Mouse (Mus musculus): ENCODE results near the gene Slc6a20a. TPM values are rescaled to one million over a fixed set of nuclear protein-coding genes. Genes with fewer than 3 reads are reported as not detected.

The Slc6a20a gene
- total RNA-seq, 4 experiments from 2014 or later, result not detected

DNA sequence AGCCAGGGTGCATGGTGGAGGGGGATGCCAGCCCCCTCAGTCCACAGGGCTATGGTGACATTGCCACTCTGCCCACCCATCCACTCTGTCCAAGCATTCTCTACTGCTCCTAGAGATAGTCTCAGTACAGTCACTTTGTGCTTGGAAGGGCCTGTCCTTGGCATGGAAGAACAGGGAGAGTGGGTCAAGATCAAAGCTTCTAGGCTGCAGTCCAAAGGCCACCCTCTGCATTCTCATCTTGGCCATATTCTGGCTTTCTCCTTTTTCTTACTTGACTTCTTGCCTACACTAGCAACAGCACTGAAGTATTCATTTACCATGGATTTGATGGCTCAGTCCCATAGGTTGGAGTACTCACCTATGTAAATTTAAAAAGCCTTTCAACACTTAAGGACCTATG lies 40.5 kb downstream of the Slc6a20a start:
- DNase-seq (ENCODE audit: low spot score in 2 of 2), result no peak

DNA sequence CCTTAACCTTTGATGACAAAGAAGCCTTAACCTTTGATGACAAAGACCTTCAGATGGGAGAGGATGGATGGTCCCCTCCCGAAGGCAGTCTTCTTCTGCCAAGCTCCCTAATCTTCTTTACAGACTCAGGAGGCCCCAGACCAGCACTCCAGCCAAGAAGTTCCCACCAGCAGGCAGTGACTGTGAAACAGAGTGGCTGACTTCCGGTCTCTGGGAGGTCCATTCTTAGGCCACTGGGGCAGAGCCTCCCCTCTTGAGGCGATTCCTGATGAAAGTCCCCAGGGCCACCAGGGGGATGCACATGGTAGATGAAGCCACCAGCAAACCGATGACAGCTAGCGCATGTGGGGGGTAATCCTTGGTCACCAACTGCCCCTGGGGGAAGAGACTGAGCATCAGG lies 41.9 kb downstream of the Slc6a20a start:
- DNase-seq (ENCODE audit: low spot score in 2 of 2), result no peak

DNA sequence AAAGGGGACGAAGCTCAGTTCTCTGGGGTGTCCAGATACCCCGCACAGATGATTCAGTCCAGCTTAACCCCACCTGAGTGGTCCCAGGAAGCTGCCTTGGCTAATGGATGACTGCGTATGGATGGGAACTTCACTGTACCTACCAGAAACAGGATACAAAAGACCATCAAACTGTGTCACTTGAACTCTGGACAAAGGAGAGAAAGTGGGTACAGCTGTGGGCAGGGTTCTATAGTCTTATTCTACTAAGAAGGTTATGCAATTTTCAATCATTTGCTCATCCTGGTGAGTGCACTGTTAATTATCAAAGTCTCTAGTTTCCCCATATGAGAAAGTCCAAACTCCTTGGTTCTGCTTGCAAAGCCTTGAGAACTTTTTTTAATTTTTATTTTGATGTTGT lies 45.7 kb downstream of the Slc6a20a start:
- no peak for DNase-seq (ENCODE audit: low spot score in 2 of 2)

DNA sequence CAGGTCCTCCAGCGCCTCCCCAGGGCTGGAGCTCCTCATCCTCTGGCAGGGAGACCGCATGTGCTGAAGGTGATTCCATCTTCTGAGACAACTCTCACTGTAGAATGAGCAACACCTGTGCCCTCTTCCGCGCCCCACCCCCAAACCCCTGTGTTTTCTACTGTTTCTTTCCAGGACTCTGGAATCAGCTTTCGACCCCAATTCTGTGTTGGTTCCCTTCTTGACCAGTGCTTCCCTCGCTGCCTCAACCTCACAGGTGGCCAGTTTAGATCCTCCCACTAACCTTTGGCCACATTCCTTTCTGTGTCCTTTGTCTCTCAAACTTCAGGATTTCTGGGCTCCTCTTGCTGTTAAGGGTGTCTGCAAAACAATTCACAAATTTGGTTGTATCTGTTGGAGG lies 46.4 kb downstream of the Slc6a20a start, which contains the start of gene Slc6a20b:
Slc6a20b (minus strand) TSS at position 285 of the 400 bp plus-strand sequence.
- no peak for DNase-seq (ENCODE audit: low spot score in 2 of 2)

DNA sequence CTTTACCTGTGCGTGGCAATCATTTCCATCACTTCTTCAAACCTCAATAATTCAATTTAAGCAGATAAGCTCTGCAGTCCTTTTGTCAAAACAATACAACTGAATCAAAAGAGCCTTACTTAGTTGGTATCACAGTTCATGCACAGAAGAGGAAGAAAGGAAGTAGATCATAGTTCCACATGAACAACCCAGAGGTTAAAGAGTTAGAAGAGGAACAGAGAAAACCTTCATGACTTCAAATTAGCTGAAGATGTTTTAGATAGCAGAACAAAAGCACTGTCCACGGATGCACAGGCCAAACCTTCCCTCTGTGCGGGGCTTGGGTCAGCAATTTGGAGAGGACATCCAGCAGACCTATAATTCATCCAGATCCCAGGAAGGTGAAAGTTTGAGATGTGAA lies 47.0 kb downstream of the Slc6a20a start:
- no peak for DNase-seq (ENCODE audit: low spot score in 2 of 2)

DNA sequence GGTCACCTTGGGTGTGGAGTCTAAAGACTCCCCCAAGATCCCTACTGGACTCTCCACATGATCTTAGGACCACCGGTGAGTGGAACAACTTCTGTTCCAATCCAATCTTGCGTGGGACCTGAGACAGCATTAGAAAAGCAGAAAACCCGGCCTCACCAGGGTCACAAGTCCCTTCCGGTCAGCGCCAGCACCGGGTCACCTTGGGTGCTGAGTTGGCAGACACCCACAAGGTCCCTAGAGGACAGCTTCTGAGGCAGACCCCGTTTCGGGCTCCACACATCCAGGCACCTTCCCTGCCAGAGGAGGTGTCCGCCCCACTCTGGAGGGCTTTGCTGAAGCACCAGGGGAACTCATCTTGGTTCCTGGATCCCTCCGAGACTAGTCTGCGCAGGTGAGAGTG lies 52.9 kb downstream of the Slc6a20a start:
- DNase-seq (ENCODE audit: low spot score in 2 of 2), result no peak

DNA sequence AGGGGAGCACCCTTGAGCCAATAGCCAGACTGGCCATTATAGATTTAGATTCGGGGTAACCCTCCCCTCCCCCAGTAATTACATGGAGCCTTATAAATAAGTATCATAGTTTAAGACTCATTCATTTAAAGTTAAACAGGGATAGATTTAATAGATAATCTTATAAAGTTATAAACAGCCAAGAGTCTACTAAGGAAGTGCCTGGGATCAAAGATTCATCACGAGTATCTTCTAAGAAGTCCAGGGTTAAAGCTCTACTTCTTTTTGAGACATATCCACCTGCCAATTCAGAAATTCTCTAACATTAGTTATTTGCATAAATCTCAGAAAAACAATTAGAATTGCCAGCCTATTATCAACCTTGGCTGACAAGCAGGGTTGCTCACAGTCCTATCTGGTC lies 53.9 kb downstream of the Slc6a20a start:
- no peak for DNase-seq (ENCODE audit: low spot score in 2 of 2)

DNA sequence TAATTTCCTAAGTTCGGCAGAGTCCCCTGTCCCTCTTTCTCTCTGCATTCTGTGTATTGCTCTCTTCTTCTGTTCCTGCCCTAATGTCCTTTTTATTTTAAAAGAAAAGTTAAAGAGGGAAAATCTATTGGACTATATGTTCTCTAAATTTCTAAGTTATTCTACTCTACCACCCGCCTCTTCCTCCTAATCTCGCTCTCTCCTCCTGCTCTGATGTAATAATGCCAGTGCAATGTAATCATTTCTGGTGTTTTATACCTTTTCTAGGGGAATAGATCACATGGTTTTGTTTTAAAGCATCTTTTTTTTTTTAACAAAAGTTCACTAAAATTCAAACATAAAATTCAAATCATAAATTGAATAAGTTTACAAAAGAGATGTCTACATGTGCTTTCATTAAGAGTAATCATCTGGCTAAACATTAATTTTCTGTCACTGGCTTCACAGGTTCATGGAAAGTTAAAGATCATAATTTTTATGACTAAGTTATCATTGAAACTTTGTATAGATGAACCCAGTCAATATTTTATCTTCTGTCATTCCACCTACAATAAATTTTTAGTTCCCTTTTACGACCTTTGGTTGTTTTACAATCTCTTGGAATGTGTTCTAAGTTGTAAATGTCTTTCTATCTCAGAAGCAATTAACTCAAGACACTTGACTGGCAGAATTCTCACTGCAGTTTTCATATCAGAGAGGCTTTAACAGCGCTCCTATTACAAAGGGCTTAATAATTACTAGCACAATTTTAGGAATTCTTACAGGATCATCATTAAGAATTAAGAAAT lies 58.2 kb downstream of the Slc6a20a start:
- no peak for DNase-seq (ENCODE audit: low spot score in 2 of 2)

DNA sequence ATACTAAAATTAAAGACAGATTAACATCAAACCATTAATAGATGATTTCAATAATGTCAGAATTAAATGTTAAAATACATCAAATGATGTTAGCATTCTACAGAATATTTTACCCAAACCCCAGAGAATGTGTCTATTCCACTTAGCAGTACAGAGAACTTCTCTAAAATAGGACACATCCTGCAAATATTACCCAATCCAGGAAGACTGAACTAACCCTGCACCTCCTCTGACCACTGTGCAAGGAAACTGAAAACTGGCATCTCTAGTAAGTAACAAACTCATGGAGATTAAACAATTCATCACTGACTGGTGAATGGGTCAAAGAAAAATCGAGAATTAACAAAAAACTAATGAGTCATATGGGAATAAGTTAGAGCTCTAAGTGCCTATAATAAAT lies 77.2 kb downstream of the Slc6a20a start:
- no peak for DNase-seq (ENCODE audit: low spot score in 2 of 2)

DNA sequence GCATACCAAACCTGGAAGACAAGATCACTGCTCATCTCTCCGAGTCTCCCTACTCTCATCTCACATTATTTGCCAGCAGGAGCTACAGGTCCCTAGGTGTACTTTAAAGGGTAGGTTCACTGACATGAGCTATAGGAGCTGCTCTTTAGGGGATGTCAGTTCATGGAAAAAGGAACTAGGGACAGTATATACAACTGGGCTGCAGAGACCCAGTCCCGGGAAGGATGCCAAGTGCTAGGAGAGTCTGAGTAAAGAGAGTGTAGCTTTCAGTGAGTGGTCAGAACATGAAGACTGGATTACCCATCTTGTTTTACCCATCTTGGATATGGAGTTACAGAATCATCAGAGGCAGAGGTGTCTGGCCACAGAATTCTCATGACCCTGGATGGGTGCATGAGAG lies 81.3 kb downstream of the Slc6a20a start:
- DNase-seq (ENCODE audit: low spot score in 2 of 2), result no peak

DNA sequence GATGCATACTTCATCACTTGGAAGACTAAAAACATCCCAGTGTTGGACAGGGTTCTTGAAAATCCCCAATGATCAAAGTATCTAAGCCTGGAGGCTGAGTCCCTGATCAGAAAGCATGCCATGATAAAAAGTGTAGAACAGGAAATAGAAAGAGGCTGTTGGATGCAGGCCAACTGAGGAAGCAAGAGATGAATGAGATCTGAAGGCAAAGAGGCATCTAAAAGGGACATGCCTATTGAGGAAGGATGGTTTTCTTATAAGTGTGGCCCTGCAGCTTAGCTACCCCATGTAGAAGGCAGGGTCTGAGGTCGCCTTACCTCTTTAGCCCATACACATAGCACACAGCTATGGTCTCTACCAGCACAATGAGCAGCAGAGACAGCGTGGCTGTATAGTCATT lies 81.8 kb downstream of the Slc6a20a start:
- DNase-seq (ENCODE audit: low spot score in 2 of 2), result no peak

DNA sequence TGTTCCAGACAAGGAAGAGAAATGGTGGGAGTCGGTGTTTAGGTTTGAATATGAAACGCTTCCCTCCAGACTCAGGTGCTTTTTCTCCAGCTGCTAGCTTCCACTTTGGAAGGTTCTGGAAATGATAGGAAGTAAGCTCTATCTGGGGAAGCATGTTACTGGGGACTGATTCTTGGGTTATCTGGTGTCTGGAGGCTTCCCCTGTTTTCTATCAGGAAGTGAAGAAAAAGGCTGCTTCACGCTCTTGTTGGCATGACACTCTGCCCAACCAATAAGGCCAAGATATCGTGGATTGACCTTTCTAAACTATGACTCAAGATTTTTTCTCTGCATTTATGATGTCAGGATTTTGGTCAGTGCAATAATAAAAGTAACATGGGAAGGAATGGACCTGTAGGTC lies 83.5 kb downstream of the Slc6a20a start:
- DNase-seq (ENCODE audit: low spot score in 2 of 2), result no peak

DNA sequence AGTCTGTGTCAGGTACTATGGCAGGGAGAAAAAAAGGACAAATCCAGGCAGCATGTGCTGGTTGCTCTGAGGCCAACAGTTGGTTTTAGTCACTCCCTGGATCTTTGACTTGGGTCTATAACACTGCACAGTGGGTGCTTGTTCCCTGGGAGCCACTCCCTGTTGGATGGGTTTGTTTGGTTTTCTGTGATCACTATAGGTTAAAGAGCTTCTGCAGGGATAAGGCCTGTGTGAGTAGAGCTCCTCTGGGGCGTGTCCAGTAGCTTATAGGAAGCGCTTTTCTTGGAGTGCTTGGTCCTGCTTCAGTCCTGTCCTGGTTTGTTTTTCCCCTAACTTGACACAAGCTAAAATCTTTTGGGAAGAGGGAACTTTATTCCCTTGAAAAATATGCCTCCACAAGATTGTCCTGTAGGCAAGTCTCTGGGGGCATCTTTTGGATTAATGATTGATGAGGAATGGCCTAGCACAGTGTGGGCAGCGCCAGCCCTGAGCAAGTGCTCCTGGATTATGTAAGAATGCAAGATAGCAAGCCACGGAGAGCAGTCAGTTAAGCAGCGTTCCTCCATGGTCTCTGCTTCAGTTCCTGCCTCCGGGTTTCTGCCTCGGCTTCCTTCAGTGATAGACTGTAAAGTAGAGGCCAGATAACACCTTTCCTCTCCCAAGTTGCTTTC lies 89.3 kb downstream of the Slc6a20a start:
- no peak for DNase-seq (ENCODE audit: low spot score in 2 of 2)

Other genes starting within 250 kb of the Slc6a20a start
- gene Limd1, start 200.2 kb downstream of the Slc6a20a start, total RNA-seq (2022), result 10 to 100 TPM; 34.3 to 48.3 (median 40.6) TPM
- 10 to 100 TPM; 15.8 to 25.1 (median 19.2) TPM for gene Sacm1l, start 149.1 kb downstream of the Slc6a20a start, total RNA-seq (2022)
- not detected for gene Slc6a20b, start 46.3 kb downstream of the Slc6a20a start, total RNA-seq (2022)
- gene Ccr9, start 446 bp downstream of the Slc6a20a start, total RNA-seq (2022), result not detected
- 10 to 100 TPM; 13.1 to 17.7 (median 15.2) TPM for gene Lztfl1, start 38.8 kb upstream of the Slc6a20a start, total RNA-seq (2022)
- gene Cxcr6, start 127.6 kb upstream of the Slc6a20a start, total RNA-seq (2022), result not detected
- 100 to 1,000 TPM; 151 to 190 (median 177) TPM for gene Fyco1, start 173.0 kb upstream of the Slc6a20a start, total RNA-seq (2022)
- gene Xcr1, start 183.1 kb upstream of the Slc6a20a start, total RNA-seq (2022), result not detected